Mouse (Mus musculus) megakaryocyte, embryonic 14.5 days (primary cell): Measurements from ENCODE around the gene Trim30d. TPM values are rescaled to one million over a fixed set of nuclear protein-coding genes. Genes with fewer than 3 reads are reported as not detected.
"Not testable (repeated sequence)": the region's sequence is repeated elsewhere in the genome, so short reads cannot be mapped to it uniquely, and the experiment has no call there.

Experiments
- H3K27me3 ChIP-seq: replicated peaks from 2 replicates; pipeline ENCODE3; 2012; ENCODE audit warnings: inconsistent platforms
- H3K36me3 ChIP-seq: replicated peaks from 2 replicates; pipeline ENCODE3; 2012; ENCODE audit warnings: low read length, inconsistent platforms, mixed read lengths
- H3K4me1 ChIP-seq: 2 replicates; pipeline ENCODE4 v1.6.1; 2012; ENCODE audit warnings: inconsistent platforms
- H3K4me3 ChIP-seq: replicated peaks from 2 replicates; pipeline ENCODE3; 2012; ENCODE audit warnings: moderate library complexity, mild to moderate bottlenecking, inconsistent platforms
- H3K9me3 ChIP-seq: 2 replicates; pipeline ENCODE4 v1.6.1; 2012; ENCODE audit warnings: inconsistent platforms
- FLI1 ChIP-seq: IDR thresholded peaks from 2 replicates; pipeline ENCODE4 v1.6.1; 2012; ENCODE audit warnings: low read length, inconsistent platforms, mixed read lengths
- GATA1 ChIP-seq: IDR thresholded peaks from 3 replicates; pipeline ENCODE4 v1.6.1; 2012; ENCODE audit warnings: mixed read lengths, low read length, inconsistent platforms, borderline replicate concordance
- polyA plus RNA-seq: library from polyadenylated mRNA; stranded (reverse); fragments of >175 nt; gene quantifications from 2 replicates; pipeline ENCODE4 v1.2.3, GENCODE M21; 2012; ENCODE audit warnings: low replicate concordance; ENCODE audit not compliant: insufficient read depth

Trim30d gene
- polyA plus RNA-seq: 0.09 TPM in 1 of 2 replicates, not detected in the other

DNA sequence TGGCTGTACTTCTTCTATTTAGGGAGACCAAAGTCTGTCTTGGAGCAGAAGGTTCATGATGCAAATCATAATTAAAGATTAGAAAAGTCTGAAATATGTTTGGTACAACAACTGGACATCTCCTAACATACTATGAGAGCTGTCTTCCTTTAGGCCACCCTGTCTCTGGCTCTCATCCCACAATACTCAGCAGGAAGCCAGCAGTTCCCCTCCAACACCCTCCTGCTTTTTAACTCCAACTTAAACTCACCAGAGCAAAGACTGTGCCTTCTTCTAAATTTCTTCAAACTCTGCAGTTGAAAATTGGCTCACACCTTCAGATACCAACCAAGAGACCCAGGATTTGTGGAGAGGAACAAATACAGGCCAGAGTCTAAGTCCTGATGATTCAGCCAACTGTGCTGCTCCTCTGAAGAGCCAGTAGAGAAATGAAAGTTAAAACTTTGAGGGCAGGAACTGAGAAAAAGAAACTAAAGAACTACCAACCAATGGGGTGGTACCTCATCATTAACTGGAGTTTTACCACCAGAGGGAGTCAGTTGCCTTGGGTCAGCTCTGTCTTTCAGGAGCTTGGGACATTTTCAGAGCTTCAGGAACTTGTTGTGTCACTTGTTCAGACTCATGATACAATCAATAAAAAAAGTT is at the start of gene Trim30d:
Trim30d (minus strand) TSS at position 429 of the 645 bp plus-strand sequence.
- not testable (repeated sequence) for H3K9me3 ChIP-seq, H3K4me1 ChIP-seq, H3K36me3 ChIP-seq, H3K27me3 ChIP-seq
- peak within 1 kb of the TSS; percentile 79 for H3K4me3 ChIP-seq

DNA sequence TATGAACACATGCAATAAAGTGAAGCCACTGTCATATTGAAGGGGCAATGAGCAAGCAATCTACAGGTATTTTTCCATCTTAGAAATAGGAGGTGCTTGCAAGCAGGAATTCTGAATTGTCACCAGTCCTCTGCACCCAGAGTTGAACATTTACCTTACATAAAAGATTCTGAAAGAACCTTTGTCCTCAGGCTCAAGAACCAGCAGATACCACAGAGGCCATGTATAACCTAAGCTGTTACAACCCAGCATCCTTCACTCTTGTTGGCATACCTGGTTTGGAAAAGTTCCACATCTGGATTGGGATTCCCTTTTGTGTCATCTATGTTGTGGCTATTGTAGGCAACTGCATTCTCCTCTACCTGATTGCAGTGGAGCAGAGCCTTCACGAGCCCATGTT is 45.1 kb upstream of the Trim30d start:
- Histone ChIP-seq H3K27me3 (no peaks in the 10 kb centered on the region), H3K4me3 (no peak overlapping the region), H3K36me3 (no peaks in the 10 kb centered on the region), H3K4me1 (no peaks in the 10 kb centered on the region), H3K9me3 (no peaks in the 10 kb centered on the region)
- TF ChIP-seq FLI1: no peak
- no peak for TF ChIP-seq GATA1

DNA sequence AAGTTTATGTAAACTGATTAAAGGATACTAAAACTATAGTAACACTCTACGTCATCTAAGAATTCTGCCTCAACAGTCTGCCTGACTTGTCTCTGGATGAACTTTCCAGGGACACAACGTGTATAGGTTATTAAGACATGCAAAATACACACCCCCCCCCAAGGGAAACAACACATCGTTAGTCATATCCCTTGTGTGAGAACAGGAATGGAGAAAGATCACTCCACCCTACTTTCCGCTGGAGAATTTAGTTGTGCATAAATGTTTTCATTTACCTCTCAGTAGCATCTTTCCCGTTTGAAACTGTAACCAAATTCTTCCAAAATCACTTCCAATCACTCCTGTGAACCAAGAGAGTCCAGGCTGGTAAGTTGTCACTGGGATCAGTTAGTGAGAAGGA is 42.2 kb upstream of the Trim30d start, which contains the start of gene Olfr651:
Olfr651 (plus strand) TSS at position 301 of the 400 bp plus-strand sequence.
- Histone ChIP-seq H3K4me1 (no peaks in the 10 kb centered on the region), H3K9me3 (no peaks in the 10 kb centered on the region), H3K27me3 (no peaks in the 10 kb centered on the region), H3K4me3 (no peak within 1 kb of the TSS), H3K36me3 (no peaks in the 10 kb centered on the region)
- TF ChIP-seq FLI1: no peak
- TF ChIP-seq GATA1: no peak

DNA sequence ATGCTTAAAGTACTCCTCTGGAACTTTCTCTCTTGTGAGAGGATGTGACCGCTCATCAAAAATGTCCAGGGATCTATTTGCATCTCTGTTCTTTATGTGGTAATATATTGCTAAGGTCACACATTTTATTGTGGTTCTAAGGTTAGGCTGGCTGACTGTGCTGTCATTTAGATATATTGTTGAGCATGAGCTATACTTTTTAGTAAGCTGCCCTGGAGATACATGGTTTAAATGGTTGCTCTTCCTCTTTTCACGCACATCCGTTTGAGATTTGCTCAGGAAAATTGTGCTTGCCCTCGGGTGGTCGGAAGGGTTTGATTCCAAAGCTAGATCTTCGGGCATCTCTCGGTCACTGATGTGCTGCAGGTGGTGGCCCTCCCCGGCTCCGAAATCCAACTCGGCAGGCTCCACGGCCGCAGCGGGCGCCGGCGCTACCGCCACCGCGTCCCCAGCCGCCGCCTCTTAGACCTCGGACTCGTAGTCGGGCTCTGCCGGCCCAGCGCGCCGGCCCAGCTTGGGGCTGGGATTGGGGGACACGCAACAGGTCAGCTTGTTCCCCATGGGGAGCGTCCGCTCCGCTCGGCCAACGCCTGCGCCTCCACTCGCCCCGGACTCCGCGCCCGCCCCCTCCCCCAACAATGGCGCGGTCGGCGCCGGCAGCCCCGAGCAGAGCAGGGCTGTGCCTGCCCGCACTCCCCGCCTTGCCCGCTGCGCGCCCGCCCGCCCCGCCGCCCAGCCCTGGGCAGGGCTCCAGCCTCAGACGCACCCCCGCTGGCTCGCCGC is 5.9 kb downstream of the Trim30d start:
- H3K36me3 ChIP-seq: no peaks in the 10 kb centered on the region
- H3K4me3 ChIP-seq: no peak overlapping the region
- TF ChIP-seq GATA1: no peak
- TF ChIP-seq FLI1: no peak
- H3K27me3 ChIP-seq: no peaks in the 10 kb centered on the region
- H3K9me3 ChIP-seq: 0 out of 2 replicates have a peak, but pooled peaks cover 4% of the 10 kb centered on the region
- H3K4me1 ChIP-seq: no peaks in the 10 kb centered on the region

DNA sequence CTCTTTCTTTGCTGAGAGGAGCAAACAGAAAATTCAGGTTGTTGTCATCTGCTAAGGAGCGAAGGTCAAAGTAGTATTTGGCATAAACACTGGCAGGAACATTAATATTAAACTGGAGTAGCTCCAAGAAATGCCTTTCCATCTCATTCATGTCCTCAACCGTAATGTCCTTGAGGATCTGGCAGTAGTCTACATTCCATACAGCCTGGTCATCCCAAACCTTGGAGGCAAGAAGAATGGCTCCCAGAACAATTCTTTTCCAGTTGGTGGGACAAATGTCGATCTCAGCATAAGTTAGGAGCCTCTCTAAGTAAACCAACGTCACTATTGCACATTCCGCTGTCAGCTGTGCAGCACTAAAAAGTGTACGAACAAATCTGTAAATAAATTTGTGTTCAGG is 6.5 kb downstream of the Trim30d start:
- H3K4me1 ChIP-seq, H3K36me3 ChIP-seq, H3K9me3 ChIP-seq, H3K27me3 ChIP-seq, H3K4me3 ChIP-seq: not testable (repeated sequence)

DNA sequence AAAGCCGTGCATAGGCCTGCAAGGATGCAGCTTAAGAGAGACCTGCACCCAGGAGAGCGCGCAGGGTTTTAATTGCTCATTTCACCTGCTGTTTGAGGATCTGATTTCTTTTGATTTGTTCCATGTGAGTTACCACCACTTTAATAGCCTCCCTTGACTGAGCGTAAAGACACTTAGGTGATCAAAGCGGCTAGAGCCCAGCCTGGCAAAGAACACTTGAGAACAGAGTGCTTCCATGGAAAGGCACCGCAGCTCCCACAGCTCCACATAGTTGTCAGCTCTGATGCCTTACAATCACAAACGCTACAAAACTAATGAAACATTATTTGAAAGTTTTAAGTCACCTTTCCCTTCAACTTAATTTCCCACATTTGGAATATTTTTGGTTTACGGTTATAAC is 8.2 kb downstream of the Trim30d start:
- not testable (repeated sequence) for H3K36me3 ChIP-seq, H3K9me3 ChIP-seq, H3K4me1 ChIP-seq, H3K4me3 ChIP-seq, H3K27me3 ChIP-seq

DNA sequence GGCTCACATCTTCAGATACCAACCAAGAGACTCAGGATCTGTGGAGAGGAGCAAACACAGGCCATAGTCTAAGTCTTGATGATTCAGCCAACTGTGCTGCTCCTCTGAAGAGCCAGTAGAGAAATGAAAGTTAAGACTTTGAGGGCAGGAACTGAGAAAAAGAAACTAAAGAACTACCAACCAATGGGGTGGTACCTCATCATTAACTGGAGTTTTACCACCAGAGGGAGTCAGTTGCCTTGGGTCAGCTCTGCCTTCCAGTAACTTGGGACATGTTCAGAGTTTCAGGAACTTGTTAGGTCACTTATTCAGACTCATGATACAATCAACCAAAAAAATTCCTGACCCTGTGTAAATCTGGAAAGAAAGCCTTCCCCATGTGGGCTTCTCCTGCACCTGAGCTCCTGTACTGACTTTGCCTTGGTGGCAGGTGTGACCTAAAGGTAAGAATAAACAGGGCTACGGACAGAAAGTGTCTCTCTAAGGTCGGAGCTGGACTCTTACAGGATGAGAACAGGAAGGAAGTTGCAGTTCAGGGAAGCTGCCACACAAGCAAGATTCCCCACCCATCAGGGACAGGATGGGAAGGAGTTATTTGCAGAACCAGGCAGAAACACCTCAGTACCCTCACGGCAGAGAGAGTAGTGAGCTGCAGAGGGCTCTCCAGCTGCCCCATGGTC is 42.4 kb downstream of the Trim30d start, which contains the start of gene Trim30a:
Trim30a (minus strand) TSS at position 129 of the 680 bp plus-strand sequence.
- peaks cover 33% of the 10 kb centered on the region for H3K4me1 ChIP-seq
- H3K4me3 ChIP-seq: peak within 1 kb of the TSS; percentile 88

DNA sequence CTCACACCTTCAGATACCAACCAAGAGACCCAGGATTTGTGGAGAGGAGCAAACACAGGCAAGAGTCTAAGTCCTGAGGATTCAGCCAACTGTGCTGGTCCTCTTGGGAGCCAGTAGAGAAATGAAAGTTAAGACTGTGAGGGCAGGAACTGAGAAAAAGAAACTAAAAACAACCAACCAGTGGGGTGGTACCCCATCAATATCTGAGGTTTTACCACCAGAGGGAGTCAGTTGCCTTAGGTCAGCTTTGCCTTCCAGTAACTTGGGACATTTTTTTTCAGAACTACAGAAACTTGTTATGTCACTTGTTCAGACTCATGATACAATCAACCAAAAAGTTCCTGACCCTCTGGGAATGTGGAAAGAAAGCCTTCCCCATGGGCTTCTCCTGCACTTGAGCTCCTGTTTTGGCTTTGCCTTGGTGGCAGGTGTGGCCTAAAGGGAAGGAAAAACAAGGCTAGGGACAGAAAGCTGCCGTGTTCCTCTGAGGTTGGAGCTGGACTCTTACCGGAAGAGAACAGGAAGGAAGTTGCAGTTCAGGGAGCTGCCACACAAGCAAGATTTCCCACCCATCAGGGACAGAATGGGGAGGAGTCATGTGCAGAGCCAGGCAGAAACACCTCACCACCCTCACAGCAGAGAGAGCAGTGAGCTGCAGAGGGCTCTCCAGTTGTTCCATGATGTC is 61.5 kb downstream of the Trim30d start:
- peaks cover 25% of the 10 kb centered on the region for H3K36me3 ChIP-seq
- no peaks in the 10 kb centered on the region for H3K9me3 ChIP-seq
- H3K27me3 ChIP-seq: no peaks in the 10 kb centered on the region
- peak overlapping the region; percentile 90 for H3K4me3 ChIP-seq
- TF ChIP-seq GATA1: no peak
- TF ChIP-seq FLI1: no peak
- H3K4me1 ChIP-seq: peaks cover 36% of the 10 kb centered on the region

More for the DNA sequence above, 42.4 kb downstream of the Trim30d start, which contains the start of gene Trim30a:
- H3K27me3 ChIP-seq: no peaks in the 10 kb centered on the region
- no peak for TF ChIP-seq FLI1
- no peaks in the 10 kb centered on the region for H3K9me3 ChIP-seq
- no peaks in the 10 kb centered on the region for H3K36me3 ChIP-seq

Other genes with a start within 250 kb of the Trim30d start
- 0.08 TPM in 1 of 2 replicates, not detected in the other for gene Trim5, start 219.8 kb downstream of the Trim30d start, polyA plus RNA-seq
- gene Trim12a, start 192.4 kb downstream of the Trim30d start, polyA plus RNA-seq: not detected in 2 replicates
- gene Trim34b, start 178.4 kb downstream of the Trim30d start, polyA plus RNA-seq: 0.28 TPM in 1 of 2 replicates, not detected in the other
- 0.27 TPM in 1 of 2 replicates, not detected in the other for gene Trim12c, start 154.5 kb downstream of the Trim30d start, polyA plus RNA-seq
- 0.04 TPM in 1 of 2 replicates, not detected in the other for gene Trim30b, start 138.0 kb downstream of the Trim30d start, polyA plus RNA-seq
- not detected in 2 replicates for gene Trim30c, start 107.0 kb downstream of the Trim30d start, polyA plus RNA-seq
- 0.81 TPM in 1 of 2 replicates, not detected in the other for gene Trim30a, start 42.7 kb downstream of the Trim30d start, polyA plus RNA-seq
- not detected in 2 replicates for gene Olfr651, start 42.3 kb upstream of the Trim30d start, polyA plus RNA-seq
- gene Olfr652, start 53.1 kb upstream of the Trim30d start, polyA plus RNA-seq: not detected in 2 replicates
- gene Olfr653, start 69.5 kb upstream of the Trim30d start, polyA plus RNA-seq: not detected in 2 replicates
- gene Olfr654, start 79.2 kb upstream of the Trim30d start, polyA plus RNA-seq: not detected in 2 replicates
- not detected in 2 replicates for gene Olfr655, start 93.9 kb upstream of the Trim30d start, polyA plus RNA-seq
- gene Olfr656, start 106.1 kb upstream of the Trim30d start, polyA plus RNA-seq: not detected in 2 replicates
- gene Olfr657, start 116.9 kb upstream of the Trim30d start, polyA plus RNA-seq: not detected in 2 replicates
- not detected in 2 replicates for gene Olfr658, start 139.5 kb upstream of the Trim30d start, polyA plus RNA-seq
- not detected in 2 replicates for gene Olfr659, start 158.9 kb upstream of the Trim30d start, polyA plus RNA-seq
- not detected in 2 replicates for gene Olfr661, start 178.7 kb upstream of the Trim30d start, polyA plus RNA-seq